Mouse (Mus musculus): ENCODE measurements around the gene Pou6f2. TPM values are rescaled to one million over a fixed set of nuclear protein-coding genes. Genes with fewer than 3 reads are reported as not detected.

Pou6f2 gene
- polyA plus RNA-seq (2012; rRNA removed) (not detected in 2 replicates), polyA plus RNA-seq (2014; fragmentation: Nextera tagmentation; extraction: Ambion mirVana) (not detected in 2 replicates)

DNA sequence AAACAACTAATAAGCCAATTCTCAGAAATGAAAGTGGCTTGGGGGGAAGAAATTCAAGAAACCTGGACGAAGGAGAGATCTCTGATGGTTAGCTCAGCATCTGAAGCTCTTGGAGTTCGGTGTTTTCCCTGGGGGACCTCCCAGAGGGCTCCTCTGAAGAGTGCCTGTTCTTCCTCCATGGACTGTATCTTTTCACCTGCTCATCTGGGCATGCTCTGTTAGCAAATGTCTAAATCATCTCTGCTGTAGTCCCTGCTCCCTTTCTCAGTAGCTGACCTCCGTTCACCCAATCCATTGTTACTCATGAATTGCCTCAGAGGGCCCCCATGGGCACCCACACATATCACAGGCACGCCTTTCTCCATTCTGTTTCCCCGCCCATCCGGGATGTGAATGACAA is at the start of gene Pou6f2:
TSS of gene Pou6f2 (minus strand) at position 101 of the 400 bp plus-strand sequence.
- no peak within 1 kb of the TSS for H3K4me2 ChIP-seq (ENCODE audit: low read depth)
- ATAC-seq (ENCODE audit: insufficient read depth) (no peak), DNase-seq (ENCODE audit: low read depth in 3 of 3, low spot score in 3 of 3) (no peak)
- 58% methylated on average over 6 of the region's 6 CpGs for WGBS (ENCODE audit: insufficient replicate concordance)
- no peaks in the 10 kb centered on the region for H3K27me3 ChIP-seq (ENCODE audit: control insufficient read depth, insufficient read depth, low read length)
- no peaks in the 10 kb centered on the region for H3K36me3 ChIP-seq (replicated peaks; ENCODE audit: control insufficient read depth, insufficient read depth, low read depth)
- no peak within 1 kb of the TSS for H3K27ac ChIP-seq
- H3K9ac ChIP-seq (replicated peaks), result no peak within 1 kb of the TSS
- H3K4me1 ChIP-seq (replicated peaks; ENCODE audit: control insufficient read depth in 2 of 2, insufficient read depth in 2 of 2, low read length in 1 of 2), result no peaks in the 10 kb centered on the region
- H3K9me3 ChIP-seq (ENCODE audit: control insufficient read depth, low read length), result no peaks in the 10 kb centered on the region
- TF ChIP-seq EP300 (IDR thresholded peaks at IDR 0.05; ENCODE audit: low read depth), result no peak
- TF ChIP-seq CTCF (IDR thresholded peaks at IDR 0.05; ENCODE audit: low read depth), result no peak
- H3K4me3 ChIP-seq (ENCODE audit: insufficient read depth in 1 of 2, low read depth in 2 of 2, low read length in 2 of 2), result no peak within 1 kb of the TSS

DNA sequence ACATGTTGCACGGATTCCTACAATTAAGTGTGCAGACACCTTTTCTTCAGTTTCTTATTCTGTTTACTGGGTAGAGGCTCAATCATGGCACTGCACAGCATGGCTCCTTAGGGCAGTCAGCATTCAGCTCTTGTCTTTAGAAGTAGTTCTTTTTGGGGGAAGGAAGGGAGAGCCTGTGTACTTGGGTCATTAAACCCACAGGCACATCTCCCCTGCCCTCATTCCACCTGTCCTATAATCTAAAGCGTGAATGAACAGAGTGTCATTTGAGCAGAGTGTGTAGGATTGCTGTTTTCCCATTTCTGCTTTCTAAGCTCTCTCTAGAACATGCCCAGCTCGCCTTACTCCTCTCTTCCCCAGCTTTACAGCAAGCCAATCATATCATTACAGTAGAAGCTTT is 42.4 kb upstream of the Pou6f2 start:
- WGBS (ENCODE audit: insufficient replicate concordance), result 44% methylated on average over 3 of the region's 3 CpGs
- DNase-seq (ENCODE audit: low read depth in 3 of 3, low spot score in 3 of 3), result no peak
- TF ChIP-seq EP300 (IDR thresholded peaks at IDR 0.05; ENCODE audit: low read depth), result no peak
- no peak for TF ChIP-seq CTCF (IDR thresholded peaks at IDR 0.05; ENCODE audit: low read depth)

DNA sequence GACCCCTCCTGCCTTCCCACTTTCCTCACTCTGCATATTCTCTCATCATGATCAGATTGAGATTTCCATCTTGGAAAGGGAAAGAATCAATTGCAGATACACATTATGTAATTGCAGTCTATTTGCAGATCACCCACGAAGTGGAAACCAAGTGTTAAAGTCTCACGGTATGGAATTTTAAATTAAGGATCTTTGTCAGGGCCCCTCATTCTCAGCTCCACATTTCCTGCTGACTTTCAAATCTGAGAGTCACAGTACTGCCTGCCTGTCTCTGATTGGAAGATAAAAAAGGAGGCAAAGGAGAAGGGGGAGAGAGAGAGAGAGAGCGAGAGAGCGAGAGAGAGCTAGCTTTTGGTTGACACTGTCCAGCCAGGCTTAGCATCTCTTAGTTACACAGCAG is 9.8 kb downstream of the Pou6f2 start:
- Histone ChIP-seq H3K36me3 (replicated peaks; ENCODE audit: control insufficient read depth, insufficient read depth, low read depth) (no peaks in the 10 kb centered on the region), H3K4me3 (ENCODE audit: insufficient read depth in 1 of 2, low read depth in 2 of 2, low read length in 2 of 2) (no peak overlapping the region), H3K27me3 (ENCODE audit: control insufficient read depth, insufficient read depth, low read length) (no peaks in the 10 kb centered on the region), H3K4me2 (ENCODE audit: low read depth) (no peak overlapping the region), H3K9ac (replicated peaks) (no peak overlapping the region), H3K9me3 (ENCODE audit: control insufficient read depth, low read length) (no peaks in the 10 kb centered on the region), H3K4me1 (replicated peaks; ENCODE audit: control insufficient read depth in 2 of 2, insufficient read depth in 2 of 2, low read length in 1 of 2) (no peaks in the 10 kb centered on the region), H3K27ac (no peak overlapping the region)
- no peak for DNase-seq (ENCODE audit: low read depth in 3 of 3, low spot score in 3 of 3)
- ATAC-seq (ENCODE audit: insufficient read depth), result no peak
- no peak for TF ChIP-seq EP300 (IDR thresholded peaks at IDR 0.05; ENCODE audit: low read depth)
- no peak for TF ChIP-seq CTCF (IDR thresholded peaks at IDR 0.05; ENCODE audit: low read depth)
- WGBS (ENCODE audit: insufficient replicate concordance), result 65% methylated on average over 4 of the region's 4 CpGs

More for the DNA sequence above, 42.4 kb upstream of the Pou6f2 start:
- Histone ChIP-seq H3K4me2 (ENCODE audit: low read depth) (no peak overlapping the region), H3K27me3 (ENCODE audit: control insufficient read depth, insufficient read depth, low read length) (no peaks in the 10 kb centered on the region), H3K27ac (no peak overlapping the region), H3K4me1 (replicated peaks; ENCODE audit: control insufficient read depth in 2 of 2, insufficient read depth in 2 of 2, low read length in 1 of 2) (no peaks in the 10 kb centered on the region), H3K4me3 (ENCODE audit: insufficient read depth in 1 of 2, low read depth in 2 of 2, low read length in 2 of 2) (no peak overlapping the region), H3K9ac (replicated peaks) (no peak overlapping the region), H3K36me3 (replicated peaks; ENCODE audit: control insufficient read depth, insufficient read depth, low read depth) (no peaks in the 10 kb centered on the region), H3K9me3 (ENCODE audit: control insufficient read depth, low read length) (no peaks in the 10 kb centered on the region)
- ATAC-seq (ENCODE audit: insufficient read depth), result no peak

DNA sequence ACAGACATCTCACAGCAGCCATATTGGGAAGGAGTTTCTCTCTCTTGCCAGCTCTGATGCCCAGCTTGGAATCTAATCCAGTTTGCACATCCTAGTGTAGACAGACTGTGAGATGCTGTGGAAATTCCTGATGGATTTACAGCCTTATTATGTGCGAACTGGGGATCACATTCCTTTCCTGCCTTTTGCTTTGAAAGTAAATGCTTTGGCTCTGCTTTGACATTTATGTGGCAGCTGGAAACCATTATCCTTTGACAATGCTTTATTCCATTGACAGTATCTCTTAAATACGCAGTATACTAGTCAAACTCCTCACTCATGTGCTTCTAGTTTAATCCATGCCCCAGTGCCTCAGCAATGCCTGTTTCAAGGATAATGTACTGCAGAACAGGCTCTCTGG is 34.1 kb downstream of the Pou6f2 start:
- no peak overlapping the region for H3K27ac ChIP-seq
- no peaks in the 10 kb centered on the region for H3K9me3 ChIP-seq (ENCODE audit: control insufficient read depth, low read length)
- no peak overlapping the region for H3K4me3 ChIP-seq (ENCODE audit: insufficient read depth in 1 of 2, low read depth in 2 of 2, low read length in 2 of 2)
- ATAC-seq (ENCODE audit: insufficient read depth), result no peak
- no peaks in the 10 kb centered on the region for H3K27me3 ChIP-seq (ENCODE audit: control insufficient read depth, insufficient read depth, low read length)
- TF ChIP-seq EP300 (IDR thresholded peaks at IDR 0.05; ENCODE audit: low read depth) (no peak), CTCF (IDR thresholded peaks at IDR 0.05; ENCODE audit: low read depth) (no peak)
- WGBS (ENCODE audit: insufficient replicate concordance), result 53% methylated on average over 2 of the region's 2 CpGs
- no peak for DNase-seq (ENCODE audit: low read depth in 3 of 3, low spot score in 3 of 3)
- H3K4me1 ChIP-seq (replicated peaks; ENCODE audit: control insufficient read depth in 2 of 2, insufficient read depth in 2 of 2, low read length in 1 of 2), result no peaks in the 10 kb centered on the region
- H3K36me3 ChIP-seq (replicated peaks; ENCODE audit: control insufficient read depth, insufficient read depth, low read depth), result no peaks in the 10 kb centered on the region
- H3K9ac ChIP-seq (replicated peaks), result no peak overlapping the region
- H3K4me2 ChIP-seq (ENCODE audit: low read depth), result no peak overlapping the region

DNA sequence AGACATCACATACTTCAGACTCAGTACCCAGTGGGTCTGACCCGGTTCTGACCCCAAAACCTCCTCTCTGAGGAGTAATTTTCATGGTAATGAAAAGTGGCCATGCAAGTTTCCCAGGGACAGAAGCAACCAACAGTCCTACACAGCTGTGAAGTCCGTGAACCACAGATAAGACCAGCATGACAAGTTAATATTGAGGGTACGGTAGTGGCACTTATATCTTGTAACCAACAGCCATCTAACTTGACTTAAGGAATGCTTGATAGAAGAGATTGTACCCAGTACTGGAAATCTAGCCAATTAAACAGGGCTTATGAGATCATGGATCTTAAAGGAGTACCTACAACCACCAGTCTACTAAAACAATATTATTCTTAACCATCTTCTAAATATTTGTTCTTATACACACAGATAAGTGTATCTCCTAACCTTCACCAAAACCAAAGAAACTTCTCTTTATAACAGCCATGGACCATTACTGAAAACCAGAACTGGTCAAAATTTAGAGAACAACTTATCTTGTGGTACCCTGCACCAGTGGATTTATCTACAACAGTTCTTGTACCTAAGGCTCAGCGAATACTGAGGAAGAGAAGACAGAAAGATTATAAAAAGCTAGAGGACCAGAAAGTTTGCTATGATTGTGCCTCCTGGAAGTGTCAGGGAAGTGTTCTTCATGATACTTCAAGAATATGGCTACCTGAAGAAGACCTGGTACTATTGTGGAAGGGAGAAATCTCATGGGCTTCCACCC is 52.7 kb downstream of the Pou6f2 start:
- 18% methylated on average over 4 of the region's 4 CpGs for WGBS (ENCODE audit: insufficient replicate concordance)
- no peaks in the 10 kb centered on the region for H3K9me3 ChIP-seq (ENCODE audit: control insufficient read depth, low read length)
- TF ChIP-seq CTCF (IDR thresholded peaks at IDR 0.05; ENCODE audit: low read depth) (no peak), EP300 (IDR thresholded peaks at IDR 0.05; ENCODE audit: low read depth) (peak; percentile 76)
- ATAC-seq (ENCODE audit: insufficient read depth), result peak; percentile 91
- no peaks in the 10 kb centered on the region; a peak in 2 of 4 replicates for H3K4me1 ChIP-seq (replicated peaks; ENCODE audit: control insufficient read depth in 2 of 2, insufficient read depth in 2 of 2, low read length in 1 of 2)
- H3K4me3 ChIP-seq (ENCODE audit: insufficient read depth in 1 of 2, low read depth in 2 of 2, low read length in 2 of 2), result no peak overlapping the region
- peak in 2 of 3 experiments; percentile 1 to 13 for DNase-seq (ENCODE audit: low read depth in 3 of 3, low spot score in 3 of 3)
- no peak overlapping the region for H3K27ac ChIP-seq
- no peaks in the 10 kb centered on the region for H3K36me3 ChIP-seq (replicated peaks; ENCODE audit: control insufficient read depth, insufficient read depth, low read depth)
- no peak overlapping the region for H3K4me2 ChIP-seq (ENCODE audit: low read depth)
- no peak overlapping the region for H3K9ac ChIP-seq (replicated peaks)
- H3K27me3 ChIP-seq (ENCODE audit: control insufficient read depth, insufficient read depth, low read length), result no peaks in the 10 kb centered on the region

Measured in liver, embryonic 14.5 days (tissue).